Mouse (Mus musculus): ENCODE measurements at regions not wholly inside any gene's neighbourhood (a gene's known extent, or its start where the extent isn't known, plus 50 kb on each side); places are given as distances from the start of the nearest gene placed in this dataset.

- DNase-seq (ENCODE audit: extremely low read depth, insufficient read length, low spot score): no peak
Observed at GRCm38 (mm10) chr12:107307094-107307740, 181.2 kb upstream of the 3110018I06Rik start.

- DNase-seq (ENCODE audit: extremely low read depth, insufficient read length, low spot score): no peak
Observed at GRCm38 (mm10) chr12:107315446-107315845, 173.0 kb upstream of the 3110018I06Rik start.

- DNase-seq (ENCODE audit: extremely low read depth, insufficient read length, low spot score): no peak
Observed at GRCm38 (mm10) chr12:107322861-107323260, 165.6 kb upstream of the 3110018I06Rik start.

GRCm38 (mm10) chr12:107326101-107326500, 162.3 kb upstream of the 3110018I06Rik start:
- no peak for DNase-seq (ENCODE audit: extremely low read depth, insufficient read length, low spot score)

GRCm38 (mm10) chr12:107327107-107327770, 161.2 kb upstream of the 3110018I06Rik start:
- DNase-seq (ENCODE audit: extremely low read depth, insufficient read length, low spot score): no peak

GRCm38 (mm10) chr12:107328986-107329385, 159.4 kb upstream of the 3110018I06Rik start:
- no peak for DNase-seq (ENCODE audit: extremely low read depth, insufficient read length, low spot score)

- DNase-seq (ENCODE audit: extremely low read depth, insufficient read length, low spot score): no peak
Observed at GRCm38 (mm10) chr12:107334366-107334765, 154.1 kb upstream of the 3110018I06Rik start.

- DNase-seq (ENCODE audit: extremely low read depth, insufficient read length, low spot score): no peak
Observed at GRCm38 (mm10) chr12:107335106-107335505, 153.3 kb upstream of the 3110018I06Rik start.

- no peak for DNase-seq (ENCODE audit: extremely low read depth, insufficient read length, low spot score)
Observed at GRCm38 (mm10) chr12:107338758-107339157, 149.7 kb upstream of the 3110018I06Rik start.

- DNase-seq (ENCODE audit: extremely low read depth, insufficient read length, low spot score): no peak
Observed at GRCm38 (mm10) chr12:107356211-107356610, 132.2 kb upstream of the 3110018I06Rik start.

GRCm38 (mm10) chr12:107356974-107357373, 131.5 kb upstream of the 3110018I06Rik start:
- no peak for DNase-seq (ENCODE audit: extremely low read depth, insufficient read length, low spot score)

GRCm38 (mm10) chr12:107360511-107360910, 127.9 kb upstream of the 3110018I06Rik start:
- no peak for DNase-seq (ENCODE audit: extremely low read depth, insufficient read length, low spot score)

- no peak for DNase-seq (ENCODE audit: extremely low read depth, insufficient read length, low spot score)
Observed at GRCm38 (mm10) chr12:107361606-107362005, 126.8 kb upstream of the 3110018I06Rik start.

GRCm38 (mm10) chr12:107362120-107362519, 126.3 kb upstream of the 3110018I06Rik start:
- DNase-seq (ENCODE audit: extremely low read depth, insufficient read length, low spot score): no peak

GRCm38 (mm10) chr12:107372254-107372653, 116.2 kb upstream of the 3110018I06Rik start:
- no peak for DNase-seq (ENCODE audit: extremely low read depth, insufficient read length, low spot score)

GRCm38 (mm10) chr12:107392050-107392795, 96.2 kb upstream of the 3110018I06Rik start:
- DNase-seq (ENCODE audit: extremely low read depth, insufficient read length, low spot score): no peak

GRCm38 (mm10) chr12:107394467-107394866, 94.0 kb upstream of the 3110018I06Rik start:
- no peak for DNase-seq (ENCODE audit: extremely low read depth, insufficient read length, low spot score)

- DNase-seq (ENCODE audit: extremely low read depth, insufficient read length, low spot score): no peak
Observed at GRCm38 (mm10) chr12:107404821-107405220, 83.6 kb upstream of the 3110018I06Rik start.

GRCm38 (mm10) chr12:107423923-107424322, 64.5 kb upstream of the 3110018I06Rik start:
- DNase-seq (ENCODE audit: extremely low read depth, insufficient read length, low spot score): no peak

GRCm38 (mm10) chr12:107438506-107438905, 49.9 kb upstream of the 3110018I06Rik start:
- no peak for DNase-seq (ENCODE audit: extremely low read depth, insufficient read length, low spot score)

Measured in 3134 (cell line).